Mouse (Mus musculus) megakaryocyte progenitor cell, adult 5-6 weeks (primary cell): ENCODE measurements around the gene Svs6. TPM values are rescaled to one million over a fixed set of nuclear protein-coding genes. Genes with fewer than 3 reads are reported as not detected.

Experiments used
- total RNA-seq, 2 experiments: library from RNA; stranded (forward) in 1 of 2; stranded (reverse) in 1 of 2; fragments of 157-497, 149-512 nt in 1 of 2; fragments of 200-1000 nt in 1 of 2; gene quantifications; 2 replicates each; pipeline versions ENCODE4 v1.2.3 to v1.2.4; 2015 to 2017

Gene Svs6
- total RNA-seq, 2 experiments from 2014 or later = not detected

Other genes starting within 250 kb of the Svs6 start
- 152 and 189 TPM in 2 replicates for gene Stk4, start 246.4 kb upstream of the Svs6 start, total RNA-seq (2015)
- gene Stk4, start 246.4 kb upstream of the Svs6 start, total RNA-seq (2017) = 115 and 156 TPM in 2 replicates
- gene Tomm34, start 245.6 kb upstream of the Svs6 start, total RNA-seq (2015) = 48.0 and 55.0 TPM in 2 replicates
- gene Tomm34, start 245.6 kb upstream of the Svs6 start, total RNA-seq (2017) = 44.5 and 44.8 TPM in 2 replicates
- gene Kcns1, start 145.6 kb upstream of the Svs6 start, total RNA-seq (2015) = 0.05 TPM in 1 of 2 replicates, not detected in the other
- gene Kcns1, start 145.6 kb upstream of the Svs6 start, total RNA-seq (2017) = 0.08 and 0.17 TPM in 2 replicates
- not detected in 2 replicates for gene Wfdc5, start 134.0 kb upstream of the Svs6 start, total RNA-seq (2015)
- not detected in 2 replicates for gene Wfdc5, start 134.0 kb upstream of the Svs6 start, total RNA-seq (2017)
- gene Wfdc12, start 126.1 kb upstream of the Svs6 start, total RNA-seq (2015) = not detected in 2 replicates
- not detected in 2 replicates for gene Wfdc12, start 126.1 kb upstream of the Svs6 start, total RNA-seq (2017)
- gene Wfdc15a, start 116.6 kb upstream of the Svs6 start, total RNA-seq (2015) = not detected in 2 replicates
- not detected in 2 replicates for gene Wfdc15a, start 116.6 kb upstream of the Svs6 start, total RNA-seq (2017)
- not detected in 2 replicates for gene Wfdc15b, start 95.1 kb upstream of the Svs6 start, total RNA-seq (2015)
- gene Wfdc15b, start 95.1 kb upstream of the Svs6 start, total RNA-seq (2017) = not detected in 2 replicates
- gene Svs2, start 78.3 kb upstream of the Svs6 start, total RNA-seq (2015) = not detected in 2 replicates
- gene Svs2, start 78.3 kb upstream of the Svs6 start, total RNA-seq (2017) = not detected in 2 replicates
- gene Svs3b, start 60.1 kb upstream of the Svs6 start, total RNA-seq (2015) = not detected in 2 replicates
- gene Svs3b, start 60.1 kb upstream of the Svs6 start, total RNA-seq (2017) = not detected in 2 replicates
- not detected in 2 replicates for gene Svs4, start 38.3 kb upstream of the Svs6 start, total RNA-seq (2015)
- not detected in 2 replicates for gene Svs4, start 38.3 kb upstream of the Svs6 start, total RNA-seq (2017)
- not detected in 2 replicates for gene Svs3a, start 27.5 kb upstream of the Svs6 start, total RNA-seq (2015)
- gene Svs3a, start 27.5 kb upstream of the Svs6 start, total RNA-seq (2017) = not detected in 2 replicates
- not detected in 2 replicates for gene Svs5, start 16.0 kb downstream of the Svs6 start, total RNA-seq (2015)
- not detected in 2 replicates for gene Svs5, start 16.0 kb downstream of the Svs6 start, total RNA-seq (2017)
- 244 and 316 TPM in 2 replicates for gene Slpi, start 72.3 kb downstream of the Svs6 start, total RNA-seq (2015)
- 39.7 and 71.6 TPM in 2 replicates for gene Slpi, start 72.3 kb downstream of the Svs6 start, total RNA-seq (2017)
- not detected in 2 replicates for gene Rbpjl, start 86.4 kb downstream of the Svs6 start, total RNA-seq (2015)
- gene Rbpjl, start 86.4 kb downstream of the Svs6 start, total RNA-seq (2017) = not detected in 2 replicates
- gene Matn4, start 88.4 kb downstream of the Svs6 start, total RNA-seq (2015) = not detected in 2 replicates
- not detected in 2 replicates for gene Matn4, start 88.4 kb downstream of the Svs6 start, total RNA-seq (2017)
- not detected in 2 replicates for gene Sdc4, start 127.1 kb downstream of the Svs6 start, total RNA-seq (2015)
- 0.41 TPM in 1 of 2 replicates, not detected in the other for gene Sdc4, start 127.1 kb downstream of the Svs6 start, total RNA-seq (2017)
- 39.1 and 39.5 TPM in 2 replicates for gene Sys1, start 140.2 kb downstream of the Svs6 start, total RNA-seq (2015)
- gene Sys1, start 140.2 kb downstream of the Svs6 start, total RNA-seq (2017) = 11.2 and 20.0 TPM in 2 replicates
- gene Gm20458, start 144.2 kb downstream of the Svs6 start, total RNA-seq (2015) = not detected in 2 replicates
- gene Gm20458, start 144.2 kb downstream of the Svs6 start, total RNA-seq (2017) = not detected in 2 replicates
- gene Trp53tg5, start 157.0 kb downstream of the Svs6 start, total RNA-seq (2015) = not detected in 2 replicates
- gene Trp53tg5, start 157.0 kb downstream of the Svs6 start, total RNA-seq (2017) = not detected in 2 replicates
- 1.1 and 2.7 TPM in 2 replicates for gene Dbndd2, start 169.4 kb downstream of the Svs6 start, total RNA-seq (2015)
- 0.04 and 0.47 TPM in 2 replicates for gene Dbndd2, start 169.4 kb downstream of the Svs6 start, total RNA-seq (2017)
- gene Pigt, start 180.8 kb downstream of the Svs6 start, total RNA-seq (2015) = 75.1 and 80.0 TPM in 2 replicates
- gene Pigt, start 180.8 kb downstream of the Svs6 start, total RNA-seq (2017) = 34.3 and 42.0 TPM in 2 replicates
- gene Wfdc2, start 245.7 kb downstream of the Svs6 start, total RNA-seq (2015) = not detected in 2 replicates
- gene Wfdc2, start 245.7 kb downstream of the Svs6 start, total RNA-seq (2017) = 1.8 TPM in 1 of 2 replicates, not detected in the other